Mouse (Mus musculus) lung, postnatal 0 days (tissue): ENCODE data around the gene Cd244a. TPM values are rescaled to one million over a fixed set of nuclear protein-coding genes. Genes with fewer than 3 reads are reported as not detected.

Experiments used
- ATAC-seq: fragments of 200-750 bp; cut with Nextera tagmentation; 2 replicates; pipeline ENCODE4 v1.8.0; 2017; ENCODE audit warnings: moderate library complexity
- DNase-seq: peaks from one replicate; pipeline ENCODE4 v3.0.0-alpha.2; 2016; ENCODE audit warnings: low spot score
- H3K27ac ChIP-seq: fragments of 300-500 bp; sonication (generic); 2 replicates; pipeline ENCODE4 v1.5.1; 2014; ENCODE audit warnings: antibody characterized with exemption, mild to moderate bottlenecking, low read length, mixed read lengths
- H3K27me3 ChIP-seq: fragments of 300-500 bp; sonication (generic); replicated peaks from 2 replicates; pipeline ENCODE4 v1.6.1; 2014; ENCODE audit warnings: low read length, mixed read lengths; ENCODE audit not compliant: insufficient read depth
- H3K36me3 ChIP-seq: fragments of 300-500 bp; sonication (generic); 2 replicates; pipeline ENCODE4 v1.6.1; 2014; ENCODE audit warnings: low read length, mixed read lengths; ENCODE audit not compliant: insufficient read depth
- H3K4me1 ChIP-seq: fragments of 300-500 bp; sonication (generic); 2 replicates; pipeline ENCODE4 v1.6.1; 2014; ENCODE audit warnings: antibody characterized with exemption, low read depth, low read length, mixed read lengths; ENCODE audit not compliant: insufficient read depth
- H3K4me2 ChIP-seq: fragments of 300-500 bp; sonication (generic); replicated peaks from 2 replicates; pipeline ENCODE4 v1.6.1; 2014; ENCODE audit warnings: low read depth, mild to moderate bottlenecking, low read length, moderate library complexity, mixed read lengths
- H3K4me3 ChIP-seq: fragments of 300-500 bp; sonication (generic); 2 replicates; pipeline ENCODE4 v1.5.1; 2014; ENCODE audit warnings: low read depth, low read length
- H3K9ac ChIP-seq: fragments of 300-500 bp; sonication (generic); replicated peaks from 2 replicates; pipeline ENCODE4 v1.6.1; 2014; ENCODE audit warnings: low read depth, mild to moderate bottlenecking
- H3K9me3 ChIP-seq: fragments of 300-500 bp; sonication (generic); 2 replicates; pipeline ENCODE4 v1.6.1; 2016; ENCODE audit warnings: low read length, mixed read lengths
- CTCF ChIP-seq: IDR thresholded peaks from 2 replicates; pipeline ENCODE4 v1.5.1; 2016; ENCODE audit warnings: antibody characterized with exemption, mild to moderate bottlenecking
- EP300 ChIP-seq: IDR thresholded peaks from 2 replicates; pipeline ENCODE4 v1.6.1; 2016; ENCODE audit warnings: antibody characterized with exemption, mild to moderate bottlenecking, control low read depth
- WGBS: fragments of 180-500 bp; shearing (Covaris S2); extraction: QIAGEN DNeasy Blood & Tissue Kit; methylation state at CpG from one replicate; pipeline ENCODE4 v1.1.7; 2014; 5-methylcytosine and 5-hydroxymethylcytosine counted together
- microRNA-seq: library from miRNA; unstranded; fragments of <30 nt; microRNA quantifications from one replicate; pipeline ENCODE4, GENCODE M21; 2016
- polyA plus RNA-seq: library from polyadenylated mRNA; unstranded; fragments of >200 nt; fragmentation: Nextera tagmentation; extraction: Ambion mirVana; gene quantifications from 2 replicates; pipeline ENCODE4 v1.2.1, GENCODE M21; 2015

Cd244a gene
- polyA plus RNA-seq, 1 experiment from 2014 or later: 1.7 TPM

GRCm38 (mm10) chr1:171652734-171653133, 93.7 kb downstream of the Cd244a start, which contains the start of gene Slamf7:
Slamf7 (minus strand) TSS chr1:171653035.
- no peak within 1 kb of the TSS for H3K4me2 ChIP-seq
- DNase-seq: no peak
- no peak within 1 kb of the TSS for H3K27ac ChIP-seq
- H3K9me3 ChIP-seq: no peaks in the 10 kb centered on the region
- H3K4me1 ChIP-seq: no peaks in the 10 kb centered on the region
- no peak within 1 kb of the TSS for H3K9ac ChIP-seq
- no peaks in the 10 kb centered on the region for H3K27me3 ChIP-seq
- H3K4me3 ChIP-seq: no peak within 1 kb of the TSS
- no peak for ATAC-seq
- TF ChIP-seq CTCF (no peak), EP300 (no peak)
- WGBS: 88% methylated on average over 5 of the region's 5 CpGs
- no peaks in the 10 kb centered on the region for H3K36me3 ChIP-seq

GRCm38 (mm10) chr1:171658561-171658991, 99.6 kb downstream of the Cd244a start:
- no peaks in the 10 kb centered on the region for H3K36me3 ChIP-seq
- no peaks in the 10 kb centered on the region for H3K9me3 ChIP-seq
- DNase-seq (no peak), ATAC-seq (no peak)
- no peaks in the 10 kb centered on the region for H3K27me3 ChIP-seq
- TF ChIP-seq CTCF: no peak
- no peak for TF ChIP-seq EP300
- H3K9ac ChIP-seq: no peak overlapping the region
- no peak overlapping the region for H3K27ac ChIP-seq
- 45% methylated on average over 5 of the region's 5 CpGs for WGBS
- H3K4me1 ChIP-seq: no peaks in the 10 kb centered on the region
- H3K4me2 ChIP-seq: no peak overlapping the region
- H3K4me3 ChIP-seq: no peak overlapping the region

Small RNAs within 50 kb of the gene (microRNA-seq; reads per million reads assigned to microRNA genes)
- gene Mir7683: not detected

Other genes with a start within 250 kb of the Cd244a start
- gene Dedd, start 230.0 kb upstream of the Cd244a start, polyA plus RNA-seq: 43.0 and 44.4 TPM in 2 replicates
- gene Nit1, start 213.5 kb upstream of the Cd244a start, polyA plus RNA-seq: 39.9 and 45.5 TPM in 2 replicates
- gene Pfdn2, start 213.5 kb upstream of the Cd244a start, polyA plus RNA-seq: 64.1 and 72.7 TPM in 2 replicates
- 4.0 and 4.5 TPM in 2 replicates for gene Klhdc9, start 198.4 kb upstream of the Cd244a start, polyA plus RNA-seq
- 10.1 and 10.2 TPM in 2 replicates for gene Nectin4, start 189.1 kb upstream of the Cd244a start, polyA plus RNA-seq
- 3.5 and 4.1 TPM in 2 replicates for gene Arhgap30, start 170.2 kb upstream of the Cd244a start, polyA plus RNA-seq
- gene Usf1, start 147.9 kb upstream of the Cd244a start, polyA plus RNA-seq: 66.4 and 67.7 TPM in 2 replicates
- 7.1 and 7.8 TPM in 2 replicates for gene Tstd1, start 140.3 kb upstream of the Cd244a start, polyA plus RNA-seq
- gene F11r, start 121.7 kb upstream of the Cd244a start, polyA plus RNA-seq: 177 and 239 TPM in 2 replicates
- 13.7 and 14.8 TPM in 2 replicates for gene Alyref2, start 55.7 kb upstream of the Cd244a start, polyA plus RNA-seq
- not detected in 2 replicates for gene Itln1, start 23.9 kb upstream of the Cd244a start, polyA plus RNA-seq
- 0.55 and 0.84 TPM in 2 replicates for gene Ly9, start 48.2 kb downstream of the Cd244a start, polyA plus RNA-seq
- 0.55 and 0.56 TPM in 2 replicates for gene Slamf7, start 93.8 kb downstream of the Cd244a start, polyA plus RNA-seq
- gene Cd48, start 122.8 kb downstream of the Cd244a start, polyA plus RNA-seq: 11.0 and 11.7 TPM in 2 replicates
- 1.0 and 1.1 TPM in 2 replicates for gene Slamf1, start 207.9 kb downstream of the Cd244a start, polyA plus RNA-seq